Mouse (Mus musculus) embryonic facial prominence, embryonic 11.5 days (tissue): ENCODE measurements around the gene Aak1. TPM values are rescaled to one million over a fixed set of nuclear protein-coding genes. Genes with fewer than 3 reads are reported as not detected.
"Not testable (repeated sequence)": the region's sequence is repeated elsewhere in the genome, so short reads cannot be mapped to it uniquely, and the experiment has no call there.

Experiments used
- ATAC-seq: fragments of 200-750 bp; cut with Nextera tagmentation; replicated peaks from 2 replicates; pipeline ENCODE4 v1.8.0; 2017; ENCODE audit warnings: low read depth; ENCODE audit not compliant: insufficient number of reproducible peaks, low FRiP score, low TSS enrichment
- DNase-seq: peaks from one replicate; pipeline ENCODE4 v3.0.0-alpha.2; 2015; ENCODE audit warnings: low spot score
- H3K27ac ChIP-seq: fragments of 300-500 bp; sonication (generic); replicated peaks from 2 replicates; pipeline ENCODE4 v1.5.1; 2014; ENCODE audit warnings: mild to moderate bottlenecking, low read depth, low read length, control low read depth
- H3K27me3 ChIP-seq: fragments of 300-500 bp; sonication (generic); 2 replicates; pipeline ENCODE4 v1.6.1; 2014; ENCODE audit warnings: mild to moderate bottlenecking, low read length, moderate library complexity, mixed read lengths; ENCODE audit not compliant: control insufficient read depth, insufficient read depth
- H3K36me3 ChIP-seq: fragments of 300-500 bp; sonication (generic); replicated peaks from 2 replicates; pipeline ENCODE4 v1.6.1; 2014; ENCODE audit warnings: low read depth, mild to moderate bottlenecking, low read length, moderate library complexity, mixed read lengths; ENCODE audit not compliant: control insufficient read depth, insufficient read depth
- H3K4me1 ChIP-seq: fragments of 300-500 bp; sonication (generic); 2 replicates; pipeline ENCODE4 v1.6.1; 2014; ENCODE audit warnings: low read length, mixed read lengths; ENCODE audit not compliant: control insufficient read depth, insufficient read depth
- H3K4me2 ChIP-seq: fragments of 300-500 bp; sonication (generic); 2 replicates; pipeline ENCODE4 v1.6.1; 2014; ENCODE audit warnings: low read depth, mild to moderate bottlenecking, control low read depth, low read length, moderate library complexity
- H3K4me3 ChIP-seq: fragments of 300-500 bp; sonication (generic); 2 replicates; pipeline ENCODE4 v1.5.1; 2014; ENCODE audit warnings: low read depth, low read length, control low read depth
- H3K9ac ChIP-seq: fragments of 300-500 bp; sonication (generic); replicated peaks from 2 replicates; pipeline ENCODE4 v1.6.1; 2014; ENCODE audit warnings: mild to moderate bottlenecking, control low read depth, low read length
- H3K9me3 ChIP-seq: fragments of 300-500 bp; sonication (generic); replicated peaks from 2 replicates; pipeline ENCODE4 v1.6.1; 2016; ENCODE audit warnings: mild to moderate bottlenecking, low read length, inconsistent platforms, mixed read lengths; ENCODE audit not compliant: control insufficient read depth
- WGBS: fragments of 180-500 bp; shearing (Covaris S2); extraction: QIAGEN DNeasy Blood & Tissue Kit; methylation state at CpG from one replicate; pipeline ENCODE4 v1.1.7; 2014; 5-methylcytosine and 5-hydroxymethylcytosine counted together
- polyA plus RNA-seq: library from polyadenylated mRNA; unstranded; fragments of >200 nt; fragmentation: Nextera tagmentation; extraction: Ambion mirVana; gene quantifications from 2 replicates; pipeline ENCODE4 v1.2.1, GENCODE M21; 2014

Aak1 gene
- polyA plus RNA-seq, 1 experiment from 2014 or later: 17.3 TPM

DNA sequence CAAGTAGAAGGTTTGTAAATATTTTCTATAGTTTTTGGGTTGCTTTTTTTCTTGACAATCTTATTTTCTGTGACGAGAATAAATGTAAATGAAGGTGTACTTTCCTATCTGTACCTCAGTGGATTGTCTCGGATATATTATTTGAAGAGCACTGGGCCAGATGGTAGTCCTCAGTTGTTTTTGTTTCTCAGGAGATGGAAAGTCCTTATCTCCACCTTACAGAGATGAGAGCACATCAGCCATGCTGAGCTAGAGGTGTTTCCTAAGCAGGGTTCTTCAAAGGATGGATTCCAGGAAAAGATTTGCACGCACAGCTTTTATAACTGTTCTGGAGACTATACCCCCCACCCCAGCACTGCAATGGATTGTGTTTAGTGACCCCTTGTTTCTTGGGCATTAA, 9.3 kb downstream of the Aak1 start:
- Histone ChIP-seq H3K36me3 (no peaks in the 10 kb centered on the region), H3K4me1 (no peaks in the 10 kb centered on the region), H3K27ac (no peak overlapping the region), H3K27me3 (no peaks in the 10 kb centered on the region), H3K4me2 (no peak overlapping the region), H3K9ac (no peak overlapping the region), H3K4me3 (no peak overlapping the region), H3K9me3 (no peaks in the 10 kb centered on the region)
- 89% methylated on average over 3 of the region's 3 CpGs for WGBS
- no peak for ATAC-seq
- DNase-seq: no peak

DNA sequence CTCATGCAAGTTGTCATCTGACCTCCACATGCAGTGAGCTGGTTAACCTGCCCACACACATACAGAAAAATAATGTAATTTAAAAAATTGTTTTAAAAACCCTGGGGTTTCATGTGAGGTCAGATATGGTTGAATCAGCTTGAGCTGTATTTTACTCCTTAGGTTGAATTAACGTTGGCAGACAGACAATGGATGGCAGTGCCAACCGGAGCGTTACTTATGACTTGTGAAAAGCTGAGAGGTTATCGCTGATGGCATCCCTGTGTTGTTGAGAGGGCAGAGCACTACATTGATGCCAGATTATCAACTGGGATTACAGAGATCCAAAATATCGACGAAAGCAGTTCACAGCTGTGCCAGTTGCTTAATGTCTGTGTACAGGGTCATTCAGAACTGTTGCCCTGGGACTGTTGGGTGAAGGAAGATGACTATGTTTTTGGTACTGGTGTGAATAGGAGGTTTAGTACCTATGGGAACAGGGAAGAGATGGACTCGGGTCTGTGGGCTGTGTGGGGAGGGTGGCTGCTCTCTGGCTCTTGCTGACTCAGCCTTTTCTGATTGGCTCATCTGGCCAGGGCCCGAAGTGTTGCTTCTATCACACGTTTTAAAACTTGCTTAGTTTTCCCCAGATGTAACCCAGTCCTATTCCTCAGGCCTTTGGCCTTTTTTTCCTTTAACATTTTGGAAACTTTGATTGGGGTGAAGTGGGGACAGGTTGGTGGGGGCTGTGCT, 11.6 kb downstream of the Aak1 start:
- no peak for ATAC-seq
- H3K4me2 ChIP-seq: no peak overlapping the region
- H3K27me3 ChIP-seq: no peaks in the 10 kb centered on the region
- WGBS: 86% methylated on average over 9 of the region's 9 CpGs
- H3K9me3 ChIP-seq: no peaks in the 10 kb centered on the region
- no peaks in the 10 kb centered on the region for H3K4me1 ChIP-seq
- no peaks in the 10 kb centered on the region for H3K36me3 ChIP-seq
- H3K9ac ChIP-seq: no peak overlapping the region
- DNase-seq: no peak
- no peak overlapping the region for H3K27ac ChIP-seq
- H3K4me3 ChIP-seq: no peak overlapping the region

DNA sequence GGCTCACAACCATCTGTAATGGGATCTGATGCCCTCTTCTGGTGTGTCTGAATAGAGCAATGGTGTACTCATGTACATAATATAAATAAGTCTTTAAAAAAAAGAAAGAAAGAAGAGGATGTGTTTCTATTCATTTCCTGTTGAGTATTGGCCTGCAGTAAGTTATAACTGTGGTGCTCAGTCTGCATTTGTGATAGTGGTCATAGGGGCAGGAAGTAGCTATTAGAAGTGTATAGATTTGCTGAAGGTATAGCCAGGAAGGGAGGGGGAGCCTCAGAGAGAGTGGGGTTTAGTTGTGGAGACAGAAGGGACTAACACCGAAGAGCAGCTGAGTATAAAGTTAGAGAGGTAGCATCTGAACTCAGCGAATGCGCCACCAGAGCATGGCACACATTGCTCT, 15.0 kb downstream of the Aak1 start:
- WGBS: 95% methylated on average over 3 of the region's 3 CpGs
- Histone ChIP-seq H3K27ac (no peak overlapping the region), H3K4me2 (no peak overlapping the region), H3K9me3 (no peaks in the 10 kb centered on the region), H3K4me3 (no peak overlapping the region), H3K27me3 (no peaks in the 10 kb centered on the region), H3K9ac (no peak overlapping the region), H3K4me1 (no peaks in the 10 kb centered on the region), H3K36me3 (no peaks in the 10 kb centered on the region)
- ATAC-seq (no peak), DNase-seq (no peak)

DNA sequence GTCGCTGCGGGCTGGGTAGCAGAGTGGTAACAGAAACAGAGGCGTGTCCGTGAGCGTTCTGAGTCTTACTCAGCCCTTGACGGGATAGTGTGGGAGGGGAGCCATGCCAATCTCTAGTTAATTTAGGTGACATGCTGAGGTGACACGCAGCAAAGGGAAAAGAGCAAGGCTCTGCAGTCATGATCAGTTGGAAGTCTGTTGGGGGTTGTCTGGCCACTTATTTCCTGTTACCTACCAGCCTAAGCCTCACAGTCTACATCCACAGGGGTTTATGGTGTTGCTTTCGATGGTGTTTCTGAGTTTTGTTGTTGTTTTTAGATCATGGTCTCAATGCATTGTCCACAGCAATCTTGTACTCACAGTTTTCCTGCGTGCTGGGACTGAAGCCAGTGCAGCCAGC, 21.0 kb downstream of the Aak1 start:
- no peaks in the 10 kb centered on the region for H3K9me3 ChIP-seq
- no peaks in the 10 kb centered on the region for H3K36me3 ChIP-seq
- ATAC-seq: no peak
- WGBS: 84% methylated on average over 9 of the region's 9 CpGs
- H3K27me3 ChIP-seq: no peaks in the 10 kb centered on the region
- no peak overlapping the region for H3K9ac ChIP-seq
- H3K4me1 ChIP-seq: no peaks in the 10 kb centered on the region
- no peak overlapping the region for H3K27ac ChIP-seq
- no peak overlapping the region for H3K4me2 ChIP-seq
- no peak for DNase-seq
- no peak overlapping the region for H3K4me3 ChIP-seq

DNA sequence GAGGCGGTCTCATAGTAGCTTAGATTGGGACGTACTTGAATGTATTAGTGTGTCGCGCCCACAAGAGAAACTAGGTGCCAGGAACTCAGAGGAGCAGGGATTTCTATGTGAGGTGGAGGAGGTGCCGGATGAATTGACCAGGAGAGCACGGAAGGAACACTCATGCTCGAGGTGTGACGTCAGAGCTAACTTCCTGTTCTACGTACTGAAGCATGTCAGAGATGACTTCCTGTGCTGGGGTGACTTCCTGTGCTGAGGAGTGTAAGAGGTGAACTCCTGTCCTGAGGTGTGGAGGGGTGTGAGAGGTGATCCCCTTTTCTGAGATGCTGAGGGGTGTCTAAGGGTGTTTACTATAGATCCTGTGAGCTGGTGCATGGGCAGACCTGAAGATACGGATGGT, 22.5 kb downstream of the Aak1 start:
- no peak for ATAC-seq
- Histone ChIP-seq H3K9me3 (no peaks in the 10 kb centered on the region), H3K27me3 (no peaks in the 10 kb centered on the region), H3K36me3 (no peaks in the 10 kb centered on the region), H3K4me2 (no peak overlapping the region), H3K4me1 (no peaks in the 10 kb centered on the region), H3K27ac (no peak overlapping the region), H3K9ac (no peak overlapping the region), H3K4me3 (no peak overlapping the region)
- WGBS: 95% methylated on average over 10 of the region's 10 CpGs
- DNase-seq: no peak

DNA sequence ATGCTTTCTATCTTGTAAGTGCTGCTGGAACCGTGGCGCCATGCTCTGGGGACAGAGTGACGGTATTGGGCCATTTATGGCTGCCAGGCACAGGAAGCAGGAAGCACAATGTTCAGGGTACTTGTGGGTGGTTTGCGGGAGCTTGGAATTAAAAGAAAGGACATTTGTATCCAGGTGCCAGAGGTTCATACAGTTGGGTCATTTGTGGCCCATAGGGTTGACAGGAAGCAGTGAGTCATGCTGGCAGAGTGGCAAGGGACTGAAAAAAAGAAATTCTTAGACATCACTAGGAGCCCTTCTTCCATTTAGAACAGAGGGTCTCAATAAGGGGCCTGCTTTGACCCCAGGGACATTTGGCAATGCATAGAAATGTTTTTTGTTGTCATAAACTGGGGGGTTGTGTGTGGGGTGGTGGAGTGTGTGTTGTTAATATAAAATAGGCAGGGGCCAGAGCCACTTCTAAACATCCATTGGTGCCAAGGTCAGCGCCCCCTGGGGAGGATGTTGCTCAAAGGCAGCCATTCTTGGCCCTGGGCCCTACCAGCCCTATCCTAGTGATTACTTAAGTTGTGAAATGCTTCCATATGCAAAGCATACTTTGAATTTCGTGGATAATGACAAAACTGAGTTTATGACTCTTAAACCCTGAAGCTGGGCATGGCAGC, 25.5 kb downstream of the Aak1 start:
- no peak overlapping the region for H3K9ac ChIP-seq
- no peak for ATAC-seq
- WGBS: 83% methylated on average over 6 of the region's 6 CpGs
- H3K9me3 ChIP-seq: no peaks in the 10 kb centered on the region
- no peaks in the 10 kb centered on the region for H3K27me3 ChIP-seq
- no peak overlapping the region for H3K27ac ChIP-seq
- H3K36me3 ChIP-seq: no peaks in the 10 kb centered on the region
- no peaks in the 10 kb centered on the region for H3K4me1 ChIP-seq
- no peak overlapping the region for H3K4me2 ChIP-seq
- DNase-seq: no peak
- H3K4me3 ChIP-seq: no peak overlapping the region

DNA sequence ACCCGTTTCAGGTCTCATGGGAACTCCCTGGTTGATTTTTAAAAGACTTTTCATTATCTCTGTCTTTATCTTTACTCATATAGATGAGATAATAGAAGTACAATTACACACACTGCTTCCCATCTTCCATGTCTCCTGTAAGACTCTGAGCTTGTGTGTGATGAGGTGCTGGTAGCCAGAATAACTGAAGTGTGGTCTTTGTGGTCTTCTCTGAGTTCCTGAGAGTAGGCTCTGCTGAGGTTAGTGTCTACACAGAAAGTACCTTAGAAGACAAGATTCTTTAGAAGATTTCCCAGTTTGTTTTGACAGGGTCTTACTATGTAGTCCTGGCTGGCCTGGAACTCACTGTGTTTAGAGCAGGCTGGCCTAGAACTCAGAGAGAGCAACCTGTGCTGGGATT, 27.1 kb downstream of the Aak1 start:
- Histone ChIP-seq H3K27me3 (no peaks in the 10 kb centered on the region), H3K9ac (no peak overlapping the region), H3K4me3 (no peak overlapping the region), H3K36me3 (no peaks in the 10 kb centered on the region), H3K4me1 (no peaks in the 10 kb centered on the region), H3K27ac (no peak overlapping the region), H3K9me3 (no peaks in the 10 kb centered on the region), H3K4me2 (no peak overlapping the region)
- ATAC-seq (no peak), DNase-seq (no peak)
- 44% methylated on average over 1 of the region's 1 CpGs for WGBS

DNA sequence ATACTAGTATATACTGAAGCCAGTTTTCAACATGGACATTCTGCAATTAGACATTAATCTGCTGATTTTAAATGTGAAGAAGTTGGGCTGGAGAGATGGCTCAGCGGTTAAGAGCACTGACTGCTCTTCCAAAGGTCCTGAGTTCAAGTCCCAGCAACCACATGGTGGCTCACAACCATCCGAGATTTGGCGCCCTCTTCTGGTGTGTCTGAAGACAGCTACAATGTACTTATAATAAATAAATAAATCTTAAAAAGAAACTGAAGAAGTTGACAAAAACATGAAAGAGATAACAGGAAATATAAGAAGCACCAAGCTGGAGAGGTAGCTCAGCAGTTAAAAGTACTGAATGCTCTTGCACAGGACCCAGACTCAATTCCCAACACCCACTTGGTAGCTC, 29.3 kb downstream of the Aak1 start:
- not testable (repeated sequence) for DNase-seq, H3K9ac ChIP-seq, ATAC-seq, H3K4me1 ChIP-seq, H3K27me3 ChIP-seq, H3K9me3 ChIP-seq, H3K4me2 ChIP-seq, H3K4me3 ChIP-seq, H3K27ac ChIP-seq, H3K36me3 ChIP-seq
- WGBS: 88% methylated on average over 3 of the region's 3 CpGs
